Mouse (Mus musculus) brain, embryonic 18.5 days (tissue): ENCODE results near the gene Gm19345.

Experiments
- DNase-seq: peaks from one replicate; pipeline ENCODE4 v3.0.0-alpha.2; 2012; ENCODE audit warnings: low read depth, low spot score

The Gm19345 gene

DNA sequence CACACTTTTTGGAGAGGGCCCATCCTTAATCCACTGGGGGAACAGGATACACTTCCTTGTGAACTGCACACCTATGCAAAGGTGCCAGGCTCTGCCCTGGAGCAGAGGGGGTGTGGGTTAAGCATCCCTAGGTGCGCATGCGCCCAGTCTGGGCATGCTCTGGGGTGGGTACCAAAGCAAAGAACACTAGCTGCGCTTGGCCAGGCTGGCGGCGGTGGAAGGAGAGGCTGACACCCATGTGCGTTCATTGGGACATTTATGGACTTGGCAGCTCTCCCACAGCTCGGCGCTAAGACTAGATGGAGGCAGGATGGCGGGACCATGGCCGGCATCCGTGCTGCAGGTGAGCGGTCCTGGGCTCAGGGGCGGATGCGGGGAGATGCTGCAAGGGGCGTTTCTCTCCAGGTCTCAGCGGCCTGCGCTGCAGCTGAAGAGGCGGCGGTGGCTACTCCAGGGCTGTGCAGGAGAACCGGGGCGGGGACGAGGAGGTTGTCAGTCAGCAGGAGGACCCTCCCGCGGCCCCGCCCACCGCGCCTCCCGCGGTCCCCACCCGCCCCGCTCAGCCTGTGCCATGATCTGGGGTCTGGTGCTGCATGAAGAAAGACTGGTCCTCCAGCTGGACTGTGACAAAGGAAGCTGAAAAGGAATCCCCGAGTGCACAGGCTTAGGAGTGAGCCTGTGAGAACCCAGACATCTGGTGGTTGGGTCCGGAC lies at the start of gene Gm19345:
Gene Gm19345 (plus strand): TSS at position 146 of the 713 bp plus-strand sequence.
- DNase-seq: no peak

DNA sequence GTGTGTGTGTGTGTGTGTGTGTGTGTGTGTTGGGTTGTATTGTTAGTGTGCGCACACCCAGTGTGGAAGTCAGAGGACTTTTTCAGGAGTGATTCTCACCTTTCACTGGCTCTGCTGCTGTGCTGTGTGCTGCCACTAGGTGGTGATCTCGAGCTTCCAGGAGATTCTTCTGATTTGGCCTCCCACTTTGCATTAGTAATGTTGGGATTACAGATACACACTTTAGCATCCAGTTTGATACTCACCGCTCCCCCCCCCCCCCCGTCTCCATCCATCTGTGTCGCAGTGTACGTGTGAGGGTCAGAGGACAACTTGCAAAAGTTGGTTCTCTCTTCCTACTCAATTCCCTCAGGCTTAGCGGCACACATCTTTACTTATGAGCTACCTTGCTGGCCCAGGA lies 48.8 kb upstream of the Gm19345 start:
- no peak for DNase-seq

DNA sequence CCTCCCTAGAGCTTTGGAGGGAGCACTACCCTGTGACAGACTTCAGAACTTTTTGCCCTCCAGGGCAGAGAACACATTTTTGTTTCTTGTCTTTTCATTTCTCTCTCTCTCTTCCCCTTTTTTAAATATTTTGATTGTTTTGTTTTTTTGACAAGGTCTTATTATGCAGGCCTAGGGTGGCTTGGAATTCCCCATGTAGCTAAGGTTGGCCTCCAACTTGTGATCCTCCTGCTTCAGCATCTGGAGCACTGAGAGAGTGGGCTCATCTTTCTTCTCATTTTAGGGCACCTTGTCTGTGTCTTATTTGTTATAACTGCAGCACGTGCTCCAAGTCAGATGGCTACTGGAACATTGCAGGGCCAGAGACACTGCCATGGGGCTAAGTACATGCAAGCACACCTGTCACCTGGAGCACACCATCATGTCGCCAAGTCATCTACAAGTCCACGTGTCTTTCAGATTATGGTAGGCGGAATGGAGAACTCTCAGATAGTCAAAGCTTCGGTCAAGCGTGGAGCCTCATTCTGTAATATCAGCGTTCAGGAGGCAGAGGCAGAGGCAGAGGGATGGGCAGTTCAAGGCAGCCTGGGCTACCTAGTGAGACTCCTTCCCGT lies 45.3 kb upstream of the Gm19345 start:
- no peak for DNase-seq

DNA sequence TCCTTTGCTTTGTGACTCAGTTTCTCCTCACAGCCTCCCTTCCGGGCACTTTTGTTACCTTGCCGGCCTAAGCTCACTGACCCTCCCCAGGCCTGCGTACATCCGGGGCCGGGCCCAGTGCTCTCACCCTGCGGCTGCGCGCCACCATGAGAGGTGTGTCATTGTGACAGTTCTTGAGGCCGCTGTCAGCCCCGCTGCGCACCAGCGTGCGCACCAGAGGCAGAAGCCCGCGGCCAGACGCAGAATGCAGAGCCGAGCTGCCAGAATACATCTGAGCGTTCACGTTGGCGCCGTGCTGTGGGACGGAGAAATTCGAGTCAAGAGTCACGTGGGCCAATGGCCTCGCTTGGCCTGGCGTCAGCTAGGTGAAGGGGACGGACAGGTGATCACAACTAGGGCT lies 42.4 kb upstream of the Gm19345 start:
- DNase-seq: no peak

DNA sequence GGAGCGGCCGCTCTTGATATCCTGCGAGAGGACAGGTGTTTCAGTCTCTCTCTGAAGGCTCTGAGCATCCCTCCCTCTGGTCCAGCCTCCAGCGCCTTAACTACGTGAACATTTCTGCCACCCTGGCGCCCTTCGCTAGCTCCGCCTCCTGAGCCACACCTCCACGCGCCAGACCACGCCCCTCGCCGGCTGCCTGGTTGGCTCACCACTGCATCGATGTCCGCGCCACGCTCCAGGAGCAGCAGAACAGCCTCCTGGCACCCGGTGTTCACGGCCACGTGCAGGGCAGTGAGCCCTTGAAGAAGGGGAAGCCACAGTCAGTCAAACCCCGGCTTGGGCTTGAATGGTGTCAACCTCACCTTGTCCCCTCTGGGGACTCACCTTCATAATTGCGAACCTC lies 40.7 kb upstream of the Gm19345 start:
- no peak for DNase-seq

DNA sequence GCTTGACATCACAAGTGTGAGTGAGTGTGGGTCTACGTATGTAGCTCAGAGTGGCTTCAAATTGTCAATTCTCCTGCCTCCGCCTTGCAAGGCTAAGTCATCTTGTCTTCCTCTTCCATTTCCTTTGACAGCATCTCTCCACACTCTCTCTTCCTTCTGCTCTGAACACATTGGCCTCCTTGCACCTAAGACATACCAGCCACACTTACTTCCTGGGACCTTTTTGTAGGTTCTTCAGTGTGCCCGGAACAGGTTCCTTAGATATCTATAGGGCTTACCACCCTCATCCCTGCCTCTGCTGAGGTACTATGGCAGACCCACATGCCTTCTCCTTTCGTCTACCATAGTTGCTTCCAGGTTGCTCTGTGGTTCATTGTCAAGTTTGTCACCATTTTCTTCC lies 38.6 kb upstream of the Gm19345 start:
- DNase-seq: no peak

DNA sequence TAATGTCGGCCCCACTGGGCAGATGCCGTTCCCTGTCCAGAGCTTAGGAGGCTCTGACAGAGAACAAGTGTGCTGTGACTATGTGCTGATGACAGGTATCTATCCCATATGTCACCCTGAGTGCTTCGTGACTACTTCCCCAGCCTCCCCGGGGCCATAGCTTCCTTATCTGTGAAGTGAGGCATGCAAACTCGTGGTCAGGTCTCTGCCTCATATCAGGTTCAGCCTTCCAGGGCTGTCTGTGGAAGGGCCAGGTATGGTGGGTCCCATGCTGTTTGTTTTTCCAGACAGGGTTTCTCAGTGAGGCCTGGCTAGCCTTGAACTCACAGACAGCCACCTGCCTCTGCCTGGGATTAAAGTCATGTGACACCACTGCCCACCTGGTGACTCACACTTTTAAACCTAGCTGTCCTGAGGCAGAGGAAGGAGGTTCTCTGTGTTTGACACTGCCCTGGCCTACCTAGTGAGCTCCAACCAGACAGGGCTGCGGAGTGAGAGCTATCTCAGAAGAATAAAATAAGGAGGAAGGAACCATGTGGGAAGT lies 38.2 kb upstream of the Gm19345 start:
- DNase-seq: no peak

DNA sequence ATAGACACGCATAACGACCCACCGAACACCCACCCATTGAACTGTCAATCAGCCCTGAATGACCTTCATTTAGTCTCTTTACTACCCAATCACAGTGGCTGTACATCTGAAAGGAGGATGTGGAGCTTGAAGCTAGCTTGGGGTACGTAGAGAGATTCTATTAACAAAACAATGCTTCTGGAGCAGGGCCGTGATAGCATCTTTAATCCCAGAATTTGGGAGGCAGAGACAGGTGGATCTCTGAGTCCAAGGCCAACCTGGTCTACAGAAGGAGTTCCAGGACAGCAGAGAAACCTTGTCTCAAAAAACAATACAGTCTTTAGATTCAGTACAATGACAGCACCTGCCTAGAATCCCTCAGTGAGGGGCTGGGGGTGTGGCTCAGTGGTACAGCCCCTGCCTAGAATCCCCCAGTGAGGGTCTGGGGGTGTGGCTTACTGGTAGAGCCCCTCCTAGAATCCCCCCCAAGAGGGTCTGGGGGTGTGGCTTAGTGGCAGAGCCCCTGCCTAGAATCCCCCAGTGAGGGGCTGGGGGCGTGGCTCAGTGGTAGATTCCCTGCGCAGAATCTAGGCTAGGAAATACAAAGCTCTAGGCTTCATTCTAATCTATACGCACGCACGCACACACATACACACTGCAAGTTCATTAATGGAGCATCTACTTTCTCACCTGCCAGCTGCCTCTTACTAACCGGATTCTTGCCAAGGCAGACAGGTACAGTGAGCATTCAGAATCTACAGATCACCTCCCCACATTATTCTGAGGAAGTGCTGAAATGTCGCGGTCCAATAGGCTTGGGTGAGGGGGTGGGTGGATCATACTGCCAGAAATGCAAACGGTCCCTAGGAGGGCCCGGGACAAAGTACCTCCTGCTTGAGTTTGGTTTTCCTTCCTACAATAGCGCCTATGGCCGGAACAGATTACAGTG lies 36.2 kb upstream of the Gm19345 start:
- DNase-seq: no peak

DNA sequence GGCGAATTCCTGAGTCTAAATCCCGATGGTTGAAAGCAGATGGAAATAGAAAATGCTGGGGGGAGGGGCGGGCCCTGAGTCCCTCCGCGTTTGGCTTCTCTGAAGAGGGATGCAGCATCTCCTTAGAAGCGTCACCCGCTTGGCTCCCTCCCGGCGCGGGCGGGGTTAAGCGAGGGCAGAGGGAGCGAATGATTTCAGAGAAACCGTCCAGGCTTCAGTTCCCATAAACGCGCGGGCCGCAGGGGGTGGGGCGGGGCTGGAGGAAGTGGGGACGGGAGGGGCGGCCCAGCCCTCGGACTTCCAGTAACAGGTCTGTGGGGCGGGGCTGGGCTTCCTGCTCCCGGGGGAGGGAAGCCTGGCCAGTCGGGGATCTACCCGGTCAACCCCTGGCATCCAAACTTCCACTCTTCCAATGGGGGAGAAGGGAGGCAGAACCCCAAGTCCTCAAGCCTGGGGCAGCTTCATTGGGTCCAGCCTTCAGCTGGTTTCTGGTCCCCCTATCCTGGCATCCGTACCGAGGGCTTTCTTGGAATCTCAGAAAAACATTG lies 35.5 kb upstream of the Gm19345 start:
- DNase-seq: no peak

DNA sequence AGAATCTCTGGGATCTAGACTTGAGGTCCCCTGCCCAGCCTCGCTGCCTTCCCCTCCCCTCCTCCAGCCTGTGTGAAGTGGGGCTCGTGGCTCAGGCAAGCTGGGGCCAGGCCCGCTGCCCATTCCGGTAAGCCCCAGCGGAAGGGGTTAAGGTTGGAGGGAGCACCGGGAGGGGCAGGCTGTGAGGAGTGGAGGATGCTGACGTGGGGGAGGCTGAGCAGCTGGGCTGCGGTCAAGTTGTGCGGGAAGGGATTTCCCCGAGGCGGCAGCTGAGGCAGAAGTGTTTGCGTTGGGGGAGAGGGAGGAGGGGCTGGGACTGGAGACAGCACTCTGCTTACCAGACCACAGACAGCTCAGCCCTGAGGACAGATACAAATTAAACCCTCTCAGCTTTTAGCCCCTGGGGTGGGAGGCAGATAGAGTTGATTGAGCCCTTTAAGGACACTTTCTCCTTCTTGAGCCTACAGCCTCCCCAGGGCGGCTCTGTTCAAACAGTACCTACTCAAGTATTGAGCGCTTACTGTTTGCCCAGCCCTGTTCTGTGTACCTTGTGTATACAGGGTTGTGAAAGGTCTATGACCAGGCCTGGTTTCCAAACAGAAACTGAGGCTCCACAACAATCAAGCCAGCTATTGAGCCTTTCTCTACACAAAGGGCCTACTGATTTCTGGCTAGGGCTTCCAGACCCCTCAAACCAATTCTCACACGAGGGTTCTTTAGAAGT lies 34.3 kb upstream of the Gm19345 start:
- no peak for DNase-seq

DNA sequence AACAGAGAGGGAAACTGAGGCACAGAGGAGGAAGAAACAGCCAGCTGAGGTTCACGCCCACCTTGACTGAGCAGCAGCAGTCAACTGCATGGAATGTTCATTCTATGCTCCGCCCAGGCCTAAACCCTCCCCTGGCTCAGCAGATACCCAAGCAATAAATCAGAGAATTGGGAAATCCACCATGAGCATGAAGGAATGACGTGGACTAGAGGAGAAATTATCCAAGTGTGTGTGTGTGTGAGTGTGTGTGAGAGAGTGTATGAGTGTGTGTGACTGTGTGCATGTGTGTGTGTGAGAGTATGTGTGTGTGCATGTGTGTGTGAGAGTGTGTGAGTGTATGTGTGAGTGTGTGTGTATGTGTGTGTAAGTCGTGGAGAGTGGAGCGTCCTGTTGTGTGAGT lies 33.4 kb upstream of the Gm19345 start:
- no peak for DNase-seq

DNA sequence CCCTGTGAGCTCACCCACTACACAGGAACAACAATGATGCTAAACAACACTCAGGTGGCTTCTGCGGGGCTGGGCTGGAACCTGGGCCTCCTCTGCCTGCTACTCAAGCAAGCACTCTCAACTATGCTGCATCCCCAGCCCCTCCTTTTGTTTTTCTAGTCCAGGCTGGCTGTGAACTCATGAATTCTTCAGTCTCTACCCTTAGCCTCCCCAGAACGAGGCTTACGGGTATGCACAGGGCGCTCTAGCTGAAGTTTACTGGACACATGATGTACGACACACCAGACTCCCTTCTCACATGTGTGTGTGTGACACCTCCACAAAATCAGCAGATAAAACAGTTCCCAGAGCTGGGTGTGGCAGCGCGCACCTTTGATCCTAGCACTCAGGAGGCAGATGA lies 32.9 kb upstream of the Gm19345 start:
- DNase-seq: no peak

DNA sequence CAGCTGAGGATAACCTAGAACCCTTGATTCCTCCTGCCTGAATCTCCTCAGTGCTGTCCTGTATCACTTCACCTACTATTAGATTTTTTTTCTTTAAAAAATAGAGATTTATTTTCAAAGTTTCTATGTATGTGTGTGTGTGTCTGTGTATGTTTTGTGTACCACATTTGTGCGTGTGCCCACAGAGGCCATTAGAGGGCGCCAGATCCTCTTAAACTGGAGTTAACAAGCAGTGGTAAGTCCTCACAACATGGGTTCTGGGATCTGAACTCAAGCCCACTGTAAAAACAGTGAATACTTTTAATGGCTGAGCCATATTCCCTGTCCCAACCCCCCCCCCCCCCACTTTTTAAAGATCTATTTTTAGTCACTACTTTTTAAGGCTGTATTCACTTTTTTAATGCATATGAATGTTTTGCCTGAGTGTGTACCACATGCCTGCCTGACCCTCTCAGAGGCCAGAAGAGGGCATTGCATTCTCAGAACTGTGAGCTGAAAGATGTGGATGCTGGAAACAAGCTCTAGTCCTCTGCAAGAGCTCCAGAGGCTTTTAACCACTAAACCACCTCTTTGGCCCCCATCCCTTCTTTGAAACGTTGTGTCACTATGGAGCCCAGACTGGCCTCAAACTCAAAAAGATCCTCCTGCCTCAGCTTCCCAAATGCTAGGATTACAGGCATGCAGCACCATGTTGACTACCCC lies 31.3 kb upstream of the Gm19345 start:
- DNase-seq: no peak

DNA sequence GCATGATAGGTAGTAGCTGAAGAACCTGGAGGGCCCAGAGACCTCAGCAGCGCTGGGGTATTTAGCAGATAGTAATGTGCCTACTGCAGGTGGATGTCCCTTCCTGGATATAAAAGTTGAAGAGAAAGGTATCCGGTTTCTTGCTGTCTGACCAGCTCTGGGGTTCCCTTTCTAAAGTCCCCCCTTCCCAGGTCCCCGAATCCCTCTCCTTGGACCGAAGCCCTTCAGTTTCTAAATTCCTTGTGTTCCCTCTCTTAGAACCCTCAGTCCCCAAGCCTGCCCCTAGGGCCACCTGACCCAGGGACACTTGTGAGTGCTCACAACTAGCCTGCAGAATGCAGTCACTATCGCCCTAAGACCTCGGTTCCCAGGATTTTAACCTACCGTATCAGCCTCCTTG lies 30.2 kb upstream of the Gm19345 start:
- DNase-seq: no peak

DNA sequence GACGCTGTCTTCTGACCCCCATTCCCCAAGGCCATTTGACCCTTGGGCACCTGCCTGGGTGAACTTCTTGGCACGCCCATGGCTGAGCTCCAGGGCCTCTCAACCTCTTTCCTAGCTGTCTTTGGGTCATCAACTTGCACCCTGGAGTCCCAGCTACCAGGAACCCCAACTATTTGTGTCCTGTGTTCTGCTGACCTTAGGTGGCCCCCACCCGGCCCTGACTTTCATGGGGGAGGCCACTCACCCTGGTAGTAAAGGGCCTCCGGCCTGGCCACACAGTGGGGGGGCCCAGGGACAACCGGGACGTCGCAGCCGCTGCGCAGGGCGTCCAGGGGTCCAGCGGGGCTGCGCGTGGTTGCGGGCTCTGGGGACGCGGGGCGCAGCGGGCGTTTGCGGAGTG lies 29.6 kb upstream of the Gm19345 start:
- DNase-seq: no peak

DNA sequence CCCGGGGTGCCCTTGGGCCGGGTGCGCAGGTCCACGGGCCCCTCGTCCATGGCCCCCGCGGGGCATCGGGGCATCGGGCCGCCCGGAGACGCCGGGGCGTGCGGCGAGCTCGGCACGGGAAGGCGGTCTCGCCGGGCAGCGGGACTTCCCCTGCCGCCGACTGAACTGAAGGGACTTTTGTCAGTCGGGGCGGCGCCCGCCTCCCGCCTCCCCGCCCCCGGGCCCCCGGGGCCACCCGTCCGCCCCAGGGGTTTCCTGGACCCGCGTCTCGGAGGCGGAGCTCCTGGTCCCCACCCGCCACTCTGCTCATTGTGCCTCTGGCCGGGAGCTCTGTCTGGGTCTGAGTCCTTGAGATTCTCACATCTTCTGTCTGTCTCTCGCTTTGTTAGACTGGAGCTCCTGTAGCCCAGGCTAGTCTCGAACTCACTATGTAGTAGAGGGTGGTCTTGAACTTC lies 29.2 kb upstream of the Gm19345 start, which contains the start of gene Bcl3:
Gene Bcl3 (minus strand): TSS at position 167 of the 455 bp plus-strand sequence.
- no peak for DNase-seq

DNA sequence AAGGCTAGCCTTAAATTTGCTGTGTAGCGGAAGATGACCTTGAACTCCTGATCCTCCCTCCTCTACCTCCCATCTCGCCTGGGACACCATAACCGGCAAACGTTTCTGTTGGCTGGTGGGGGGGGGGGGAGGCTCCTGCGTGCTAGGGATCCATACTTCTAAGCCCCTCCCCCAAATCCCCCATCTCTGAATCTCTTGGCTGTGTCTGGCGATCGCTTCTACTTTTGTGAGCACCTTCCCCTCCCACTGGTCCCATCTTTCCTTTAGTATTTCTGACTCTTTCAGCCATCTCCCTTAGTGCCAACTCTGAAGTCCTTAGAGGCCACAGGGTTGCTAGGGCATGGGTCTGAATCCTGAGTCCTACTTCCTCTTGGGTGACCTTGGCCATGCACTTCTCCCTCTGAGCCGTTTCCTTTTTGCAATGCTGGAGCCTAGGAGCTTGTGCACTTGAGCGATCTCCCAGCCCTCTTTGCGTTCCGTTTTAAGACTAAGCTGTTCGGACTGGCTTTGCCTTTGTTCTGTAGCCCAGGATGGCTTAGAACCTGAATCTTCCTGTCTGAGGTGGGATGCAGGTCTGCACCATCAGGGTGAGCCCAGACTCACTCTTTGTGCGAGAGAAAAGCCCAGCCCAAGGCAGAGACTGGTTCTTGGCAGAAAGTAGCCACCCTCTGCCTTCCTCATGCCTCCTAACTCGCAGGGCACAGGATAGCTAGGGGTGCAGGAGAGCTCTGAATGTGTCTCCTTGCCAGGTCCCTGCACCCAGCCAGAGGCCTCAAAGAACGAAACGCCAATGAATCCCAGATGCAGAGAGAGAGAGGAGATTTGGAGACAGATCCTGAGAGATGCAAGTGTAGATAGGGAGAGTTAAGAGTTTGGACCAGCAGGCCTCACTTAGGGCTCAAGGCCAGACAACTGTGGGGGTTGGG lies 28.3 kb upstream of the Gm19345 start:
- DNase-seq: no peak

DNA sequence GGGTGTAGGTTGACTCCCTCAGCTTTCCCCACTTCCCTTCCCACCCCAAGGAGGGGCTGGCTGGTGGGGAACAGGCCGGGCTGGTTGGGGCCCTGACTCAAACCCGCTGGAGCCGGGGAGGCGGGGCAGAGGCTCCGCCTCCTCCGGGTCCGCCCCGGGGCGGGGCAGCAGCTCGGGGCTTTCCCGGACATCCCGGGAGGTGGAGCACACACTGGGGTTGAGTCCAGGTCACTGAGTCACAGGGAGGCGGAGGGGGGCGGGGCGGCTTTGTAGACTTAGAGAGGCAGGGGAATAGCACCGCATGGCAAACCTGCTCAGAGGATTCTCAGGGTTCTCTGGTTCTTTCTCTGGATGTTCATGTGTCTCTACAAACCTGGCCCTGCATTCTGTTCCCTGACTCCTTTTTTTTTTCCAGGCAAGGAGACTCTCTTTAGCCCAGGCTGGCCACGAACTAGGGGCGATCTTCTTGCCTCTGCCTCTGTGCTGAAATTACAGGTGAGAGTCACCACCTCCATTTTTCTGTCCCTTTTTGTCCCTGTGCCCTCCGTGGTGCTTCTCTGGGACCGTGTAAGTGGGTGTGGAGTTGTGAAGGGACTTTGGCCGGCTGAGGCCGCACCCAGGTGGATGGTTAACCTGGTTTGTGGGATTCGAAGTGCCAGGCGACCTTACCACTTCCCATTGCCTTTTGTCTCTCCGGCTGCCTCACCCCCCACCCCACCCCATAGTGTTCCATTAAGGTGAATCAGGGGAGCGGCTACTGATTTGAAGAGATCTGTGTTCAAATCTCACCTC lies 27.4 kb upstream of the Gm19345 start:
- DNase-seq: no peak

DNA sequence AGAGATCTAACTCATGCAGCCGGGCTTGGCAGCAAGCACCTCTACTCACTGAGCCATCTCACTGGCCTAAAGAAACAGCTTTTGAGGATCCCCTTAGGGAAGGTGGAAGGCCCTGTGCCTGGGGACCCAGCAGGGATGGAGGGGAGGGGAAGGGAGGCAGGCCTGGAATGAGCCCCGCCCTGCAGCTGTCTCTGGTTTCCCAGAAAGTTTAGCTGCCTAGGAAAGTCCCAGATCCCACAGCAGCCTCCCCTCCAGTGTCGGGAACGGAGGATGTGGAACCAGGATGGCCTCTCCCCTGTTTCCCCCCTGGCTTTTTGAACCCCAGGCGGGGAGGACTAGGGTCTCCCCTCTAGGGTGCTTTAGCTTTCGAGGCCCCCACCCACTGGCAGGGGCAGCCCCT lies 25.0 kb upstream of the Gm19345 start:
- DNase-seq: no peak
